Mouse (Mus musculus): ENCODE data around the gene Tub.

GRCm38 (mm10) chr7:108996156-108996555 is 46.0 kb downstream of the Tub start:
- TF ChIP-seq CTCF (IDR thresholded peaks at IDR 0.05; ENCODE audit: low read depth, low read length) (no peak), POLR2A (IDR thresholded peaks at IDR 0.05; ENCODE audit: extremely low read depth, insufficient read depth, low read length) (no peak)

Data from liver, adult 2 months (tissue).